Mouse (Mus musculus) lung, postnatal 0 days (tissue): ENCODE data around the gene Cdcp1. TPM values are rescaled to one million over a fixed set of nuclear protein-coding genes. Genes with fewer than 3 reads are reported as not detected.

Experiments
- ATAC-seq: fragments of 200-750 bp; cut with Nextera tagmentation; 2 replicates; pipeline ENCODE4 v1.8.0; 2017; ENCODE audit warnings: moderate library complexity
- DNase-seq: peaks from one replicate; pipeline ENCODE4 v3.0.0-alpha.2; 2016; ENCODE audit warnings: low spot score
- H3K27ac ChIP-seq: fragments of 300-500 bp; sonication (generic); 2 replicates; pipeline ENCODE4 v1.5.1; 2014; ENCODE audit warnings: antibody characterized with exemption, mild to moderate bottlenecking, low read length, mixed read lengths
- H3K27me3 ChIP-seq: fragments of 300-500 bp; sonication (generic); replicated peaks from 2 replicates; pipeline ENCODE4 v1.6.1; 2014; ENCODE audit warnings: low read length, mixed read lengths; ENCODE audit not compliant: insufficient read depth
- H3K36me3 ChIP-seq: fragments of 300-500 bp; sonication (generic); 2 replicates; pipeline ENCODE4 v1.6.1; 2014; ENCODE audit warnings: low read length, mixed read lengths; ENCODE audit not compliant: insufficient read depth
- H3K4me1 ChIP-seq: fragments of 300-500 bp; sonication (generic); 2 replicates; pipeline ENCODE4 v1.6.1; 2014; ENCODE audit warnings: antibody characterized with exemption, low read depth, low read length, mixed read lengths; ENCODE audit not compliant: insufficient read depth
- H3K4me2 ChIP-seq: fragments of 300-500 bp; sonication (generic); replicated peaks from 2 replicates; pipeline ENCODE4 v1.6.1; 2014; ENCODE audit warnings: low read depth, mild to moderate bottlenecking, low read length, moderate library complexity, mixed read lengths
- H3K4me3 ChIP-seq: fragments of 300-500 bp; sonication (generic); 2 replicates; pipeline ENCODE4 v1.5.1; 2014; ENCODE audit warnings: low read depth, low read length
- H3K9ac ChIP-seq: fragments of 300-500 bp; sonication (generic); replicated peaks from 2 replicates; pipeline ENCODE4 v1.6.1; 2014; ENCODE audit warnings: low read depth, mild to moderate bottlenecking
- H3K9me3 ChIP-seq: fragments of 300-500 bp; sonication (generic); 2 replicates; pipeline ENCODE4 v1.6.1; 2016; ENCODE audit warnings: low read length, mixed read lengths
- CTCF ChIP-seq: IDR thresholded peaks from 2 replicates; pipeline ENCODE4 v1.5.1; 2016; ENCODE audit warnings: antibody characterized with exemption, mild to moderate bottlenecking
- EP300 ChIP-seq: IDR thresholded peaks from 2 replicates; pipeline ENCODE4 v1.6.1; 2016; ENCODE audit warnings: antibody characterized with exemption, mild to moderate bottlenecking, control low read depth
- WGBS: fragments of 180-500 bp; shearing (Covaris S2); extraction: QIAGEN DNeasy Blood & Tissue Kit; methylation state at CpG from one replicate; pipeline ENCODE4 v1.1.7; 2014; 5-methylcytosine and 5-hydroxymethylcytosine counted together
- polyA plus RNA-seq: library from polyadenylated mRNA; unstranded; fragments of >200 nt; fragmentation: Nextera tagmentation; extraction: Ambion mirVana; gene quantifications from 2 replicates; pipeline ENCODE4 v1.2.1, GENCODE M21; 2015

Gene Cdcp1
- 9.8 and 10.9 TPM in 2 replicates for polyA plus RNA-seq

- ATAC-seq (peak; percentile 95), DNase-seq (peak; percentile 84)
Observed at GRCm38 (mm10) chr9:123215621-123216440, at the start of gene Cdcp1. Gene Cdcp1 (minus strand): TSS chr9:123216038.

GRCm38 (mm10) chr9:123260611-123261021 lies 44.8 kb upstream of the Cdcp1 start, which contains the start of gene Tmem158:
Gene Tmem158 (minus strand): TSS chr9:123260764.
- peak within 1 kb of the TSS; percentile 98 for H3K4me2 ChIP-seq
- TF ChIP-seq EP300 (no peak), CTCF (no peak)
- no peaks in the 10 kb centered on the region for H3K9me3 ChIP-seq
- H3K27ac ChIP-seq: peak within 1 kb of the TSS; percentile 26; the same call in 1 of the 2 replicates
- peak within 1 kb of the TSS; percentile 64 for H3K4me3 ChIP-seq
- H3K4me1 ChIP-seq: 0 out of 2 replicates have a peak, but pooled peaks cover 3% of the 10 kb centered on the region
- no peaks in the 10 kb centered on the region for H3K27me3 ChIP-seq
- 0% methylated on average over 31 of the region's 40 CpGs for WGBS
- no peaks in the 10 kb centered on the region for H3K36me3 ChIP-seq
- peak within 1 kb of the TSS; percentile 32; the same call in 1 of the 2 replicates for H3K9ac ChIP-seq
- ATAC-seq (peak; percentile 85), DNase-seq (peak; percentile 83)

More at GRCm38 (mm10) chr9:123215621-123216440, at the start of gene Cdcp1:
- H3K4me2 ChIP-seq: peak within 1 kb of the TSS; percentile 56
- H3K4me3 ChIP-seq: peak within 1 kb of the TSS; percentile 40
- no peaks in the 10 kb centered on the region for H3K27me3 ChIP-seq
- no peaks in the 10 kb centered on the region for H3K9me3 ChIP-seq
- H3K27ac ChIP-seq: peak within 1 kb of the TSS; percentile 80
- H3K9ac ChIP-seq: 0 out of 2 replicates have a peak within 1 kb of the TSS, but pooled peaks have one; percentile 26
- WGBS: 13% methylated on average over 37 of the region's 45 CpGs
- no peak for TF ChIP-seq CTCF
- TF ChIP-seq EP300: no peak
- no peaks in the 10 kb centered on the region for H3K36me3 ChIP-seq
- no peaks in the 10 kb centered on the region for H3K4me1 ChIP-seq

- Histone ChIP-seq H3K27me3 (no peaks in the 10 kb centered on the region), H3K9me3 (no peaks in the 10 kb centered on the region), H3K36me3 (no peaks in the 10 kb centered on the region), H3K27ac (peak overlapping the region; percentile 26; the same call in 1 of the 2 replicates), H3K4me2 (peak overlapping the region; percentile 98), H3K4me3 (peak overlapping the region; percentile 64), H3K9ac (peak overlapping the region; percentile 32; the same call in 1 of the 2 replicates), H3K4me1 (0 out of 2 replicates have a peak, but pooled peaks cover 3% of the 10 kb centered on the region)
- TF ChIP-seq CTCF (no peak), EP300 (no peak)
- DNase-seq (peak; percentile 88), ATAC-seq (peak; percentile 87)
- WGBS: under 1% methylated on average over 68 of the region's 92 CpGs
Observed at GRCm38 (mm10) chr9:123259896-123260610, 44.2 kb upstream of the Cdcp1 start.

- no peaks in the 10 kb centered on the region for H3K9me3 ChIP-seq
- DNase-seq (no peak), ATAC-seq (no peak)
- H3K27ac ChIP-seq: no peak overlapping the region
- peak overlapping the region; percentile 32; the same call in 1 of the 2 replicates for H3K9ac ChIP-seq
- 0 out of 2 replicates have a peak, but pooled peaks cover 3% of the 10 kb centered on the region for H3K4me1 ChIP-seq
- 1% methylated on average over 28 of the region's 45 CpGs for WGBS
- H3K4me3 ChIP-seq: peak overlapping the region; percentile 64
- H3K4me2 ChIP-seq: peak overlapping the region; percentile 98
- H3K36me3 ChIP-seq: no peaks in the 10 kb centered on the region
- no peak for TF ChIP-seq EP300
- peak; percentile 91 for TF ChIP-seq CTCF
- no peaks in the 10 kb centered on the region for H3K27me3 ChIP-seq
Observed at GRCm38 (mm10) chr9:123259461-123259895, 43.6 kb upstream of the Cdcp1 start.

- H3K9ac ChIP-seq: no peak overlapping the region
- no peaks in the 10 kb centered on the region for H3K27me3 ChIP-seq
- H3K36me3 ChIP-seq: no peaks in the 10 kb centered on the region
- no peaks in the 10 kb centered on the region for H3K9me3 ChIP-seq
- 0 out of 2 replicates have a peak, but pooled peaks cover 3% of the 10 kb centered on the region for H3K4me1 ChIP-seq
- H3K4me2 ChIP-seq: peak overlapping the region; percentile 98; the same call in 1 of the 2 replicates
- H3K27ac ChIP-seq: no peak overlapping the region
- DNase-seq (no peak), ATAC-seq (no peak)
- no peak overlapping the region for H3K4me3 ChIP-seq
- 37% methylated on average over 10 of the region's 10 CpGs for WGBS
- no peak for TF ChIP-seq EP300
- no peak for TF ChIP-seq CTCF
Observed at GRCm38 (mm10) chr9:123258796-123259195, 43.0 kb upstream of the Cdcp1 start.

GRCm38 (mm10) chr9:123255736-123256135 lies 39.9 kb upstream of the Cdcp1 start:
- DNase-seq (no peak), ATAC-seq (no peak)
- H3K4me3 ChIP-seq: no peak overlapping the region
- 0 out of 2 replicates have a peak, but pooled peaks cover 3% of the 10 kb centered on the region for H3K4me1 ChIP-seq
- H3K27ac ChIP-seq: no peak overlapping the region
- no peaks in the 10 kb centered on the region for H3K9me3 ChIP-seq
- H3K27me3 ChIP-seq: no peaks in the 10 kb centered on the region
- H3K9ac ChIP-seq: no peak overlapping the region
- no peak overlapping the region for H3K4me2 ChIP-seq
- no peaks in the 10 kb centered on the region for H3K36me3 ChIP-seq
- WGBS: 87% methylated on average over 3 of the region's 3 CpGs
- TF ChIP-seq CTCF (no peak), EP300 (no peak)
